Mouse (Mus musculus) bone marrow, adult 2 months (tissue): Measurements from ENCODE around the gene Rnase4.

Experiments used
- CTCF ChIP-seq: fragments of 200-500 bp; IDR thresholded peaks from 2 replicates; pipeline ENCODE4 v1.5.1; 2011; ENCODE audit warnings: low read length, control low read depth; ENCODE audit not compliant: control insufficient read depth, insufficient read depth
- POLR2A ChIP-seq: fragments of 200-500 bp; IDR thresholded peaks from 2 replicates; pipeline ENCODE4 v1.6.1; 2011; ENCODE audit warnings: low read depth, mild to moderate bottlenecking, control low read depth, low read length, borderline replicate concordance; ENCODE audit not compliant: control insufficient read depth

GRCm38 (mm10) chr14:51060761-51061160, 30.1 kb upstream of the Rnase4 start:
- TF ChIP-seq POLR2A (no peak), CTCF (no peak)
